Mouse (Mus musculus) c-Kit-positive CD71-positive TER-119-positive erythroid progenitor cells, embryonic 14.5 days (primary cell): ENCODE results near the gene Grm4.
"Not testable (repeated sequence)": the region's sequence is repeated elsewhere in the genome, so short reads cannot be mapped to it uniquely, and the experiment has no call there.

ENCODE experiments used
- DNase-seq: peaks from one replicate; pipeline ENCODE4 v3.0.0-alpha.2; 2013; ENCODE audit warnings: low spot score

Grm4 gene

DNA sequence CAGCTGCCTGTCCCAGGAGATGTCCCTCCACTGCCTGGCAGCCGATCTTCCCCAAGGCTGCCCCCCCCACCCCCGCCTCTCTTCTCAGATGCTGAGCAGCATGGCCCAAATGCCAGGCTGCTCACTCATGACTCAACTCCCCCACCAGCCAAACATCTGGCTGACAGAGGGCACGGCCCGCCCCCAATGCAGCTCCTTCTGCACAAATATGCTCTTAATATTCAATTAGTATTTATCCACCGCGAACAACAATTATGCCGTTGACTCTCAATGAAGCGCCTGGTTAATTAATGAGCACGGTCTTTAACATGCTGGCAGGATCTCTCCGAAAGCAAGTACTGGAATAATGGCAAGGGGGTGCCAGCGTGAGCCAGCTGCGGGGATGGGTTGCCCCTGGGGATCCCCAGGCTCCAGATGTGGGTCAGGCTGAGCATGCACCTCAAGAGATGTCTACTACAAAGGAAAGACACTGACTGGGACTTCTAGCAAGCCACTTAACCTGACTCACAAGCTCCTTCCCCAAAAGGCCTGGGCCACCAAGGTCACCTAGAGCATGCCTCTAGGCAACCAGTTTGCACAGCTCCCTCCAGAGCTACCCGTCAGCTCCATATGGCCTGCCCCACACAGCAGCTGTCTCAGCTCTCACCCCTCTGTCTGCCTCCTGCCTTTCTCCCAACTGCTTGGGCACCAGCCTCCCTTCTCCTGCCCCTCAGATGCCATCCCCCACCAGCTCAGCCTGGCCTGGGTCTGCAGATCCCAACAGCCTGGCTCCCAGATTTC, 131.8 kb downstream of the Grm4 start:
- DNase-seq, result no peak

DNA sequence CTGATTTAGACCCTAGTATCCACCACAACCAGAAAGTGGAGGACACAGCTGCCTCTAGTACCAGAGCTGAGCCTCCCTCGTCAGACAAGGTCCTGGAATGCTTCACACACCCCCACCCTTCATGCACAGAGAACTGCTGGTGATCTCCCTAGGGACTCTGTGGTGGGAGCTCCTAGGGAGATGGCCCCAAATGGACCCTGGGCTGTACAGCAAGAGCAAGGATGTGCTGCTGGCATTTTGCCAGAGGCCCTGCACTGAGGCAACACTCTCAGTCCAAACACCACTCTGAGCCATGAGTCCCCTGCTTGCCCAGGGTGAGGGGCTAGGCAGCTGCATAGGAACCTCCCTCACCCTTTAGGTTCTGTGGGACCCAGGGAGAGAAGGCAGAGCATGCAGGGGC, 134.8 kb downstream of the Grm4 start:
- DNase-seq, result no peak

DNA sequence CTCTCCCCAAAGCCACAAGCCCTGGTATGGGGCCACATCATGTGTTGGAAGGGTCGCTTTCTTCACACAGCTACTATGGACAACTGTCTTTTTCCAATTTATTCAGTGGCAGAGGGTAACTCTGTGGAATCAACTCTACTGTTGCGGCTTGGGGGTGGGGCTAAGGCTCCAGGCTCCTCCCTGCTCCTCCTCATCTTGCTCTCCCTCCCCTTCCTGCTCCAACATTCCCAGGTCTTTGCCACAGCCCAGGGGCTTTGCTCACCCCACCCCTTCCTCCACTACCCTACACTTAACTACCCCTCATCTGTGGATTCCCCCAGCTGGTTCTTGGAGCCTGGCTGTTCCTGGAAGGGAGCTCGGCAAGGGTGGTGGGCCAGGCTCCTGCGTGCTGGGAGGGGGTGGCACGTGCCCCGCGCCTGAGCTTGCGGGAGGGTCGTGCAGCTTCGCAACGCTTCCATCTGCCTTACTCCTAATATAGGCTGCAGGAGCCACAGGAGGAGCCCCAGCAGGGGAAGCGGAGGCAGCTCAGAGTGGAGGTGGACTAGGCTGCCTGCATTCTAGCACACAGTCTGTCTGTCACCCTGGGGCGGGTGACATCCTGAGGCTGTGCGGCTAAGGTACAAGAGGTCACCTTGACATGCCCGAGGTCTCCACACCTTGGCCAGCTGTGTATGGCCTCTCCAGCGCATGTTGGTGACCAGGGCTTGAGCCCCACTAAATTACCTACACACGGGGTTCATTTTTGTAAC, 135.5 kb downstream of the Grm4 start:
- DNase-seq, result no peak

DNA sequence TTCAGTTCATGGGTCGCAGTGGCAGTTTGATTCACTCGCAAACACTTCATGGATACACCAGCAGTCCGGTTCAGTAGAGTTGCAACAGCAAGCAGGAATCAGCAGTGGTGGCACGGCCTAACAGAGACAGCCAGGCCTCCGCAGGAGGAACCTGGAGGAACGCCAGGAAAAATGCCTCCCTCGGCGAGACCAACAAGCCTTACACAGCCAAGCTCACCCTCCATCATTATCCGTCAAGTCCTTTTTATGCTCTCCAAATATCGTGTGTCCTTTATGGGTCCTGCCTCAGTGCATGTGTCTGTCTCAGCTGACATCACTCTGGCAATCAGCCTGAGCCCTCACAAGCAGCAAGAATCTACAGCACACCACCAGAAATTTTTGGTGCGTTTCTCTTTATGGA, 138.3 kb downstream of the Grm4 start:
- no peak for DNase-seq

DNA sequence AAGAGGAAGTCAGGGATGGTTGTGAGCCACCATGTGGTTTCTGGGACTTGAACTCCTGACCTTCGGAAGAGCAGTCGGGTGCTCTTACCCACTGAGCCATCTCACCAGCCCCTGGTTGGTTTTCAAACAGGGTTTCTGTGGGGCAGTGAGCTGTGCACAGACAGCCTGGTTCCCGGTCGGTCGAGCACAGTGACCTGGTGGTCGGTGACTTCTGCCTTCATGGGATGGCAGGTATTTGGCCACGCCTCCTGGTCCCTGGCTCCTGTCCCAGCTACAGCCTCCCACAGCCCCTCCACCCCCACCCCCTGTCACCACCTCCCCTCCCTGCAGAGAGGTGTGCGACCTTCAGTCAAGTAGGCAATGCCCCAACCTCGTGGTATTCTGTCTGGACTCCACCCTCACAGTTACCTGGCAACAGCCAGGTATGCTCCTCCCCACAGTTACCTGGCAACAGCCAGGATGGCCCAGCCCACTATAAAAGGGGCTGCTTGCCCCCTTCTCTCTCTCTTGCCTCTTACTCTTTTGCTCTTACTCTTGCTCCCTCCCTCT, 140.2 kb downstream of the Grm4 start:
- DNase-seq, result not testable (repeated sequence)

DNA sequence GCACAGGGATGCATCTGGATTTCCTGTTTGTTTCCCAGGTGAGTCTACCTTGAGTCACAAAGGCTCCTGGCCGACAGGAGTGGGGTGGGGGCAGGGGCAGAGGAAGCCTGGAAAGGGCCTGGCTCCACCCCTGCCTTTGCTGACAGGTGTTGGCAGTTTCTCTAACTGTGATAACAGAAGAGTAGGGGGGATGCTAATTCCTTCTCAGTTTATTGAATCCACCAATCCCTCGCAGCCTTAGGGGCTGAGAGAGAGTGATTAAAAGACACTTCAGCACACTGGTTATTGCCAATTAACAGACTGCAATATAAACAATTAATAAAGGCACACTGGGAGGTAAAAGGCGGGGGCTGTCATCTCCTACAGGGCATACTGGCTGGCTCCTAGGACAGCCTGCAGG, 142.2 kb downstream of the Grm4 start:
- DNase-seq, result no peak

DNA sequence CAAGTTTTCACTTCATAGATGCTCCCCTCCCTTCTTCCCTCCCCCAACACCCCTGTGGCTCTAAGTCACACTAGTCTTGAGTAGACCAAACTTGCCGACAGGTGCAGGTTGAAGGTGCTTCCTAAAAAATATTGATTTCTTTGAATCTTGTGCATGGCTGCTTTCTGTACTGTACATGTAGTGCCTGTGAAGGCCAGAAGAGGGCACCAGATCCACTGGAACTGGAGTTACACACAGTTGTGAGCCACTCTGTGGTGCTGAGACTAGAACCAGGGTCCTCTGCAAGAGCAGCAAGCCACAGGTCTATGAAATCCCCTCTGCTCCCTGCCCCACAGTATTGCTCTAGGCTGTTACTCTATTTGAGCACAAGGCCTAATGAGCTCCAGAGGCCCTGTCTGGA, 144.1 kb downstream of the Grm4 start:
- no peak for DNase-seq

- DNase-seq, result no peak
These were observed 145.7 kb downstream of the Grm4 start for GRCm38 (mm10) chr17:27375551-27375950.
